ENCODE assay signal across 8 mouse cellular contexts in genomic region chr6:143141624-143142592, GRCm38 (mm10). TPM values are rescaled to one million over a fixed set of nuclear protein-coding genes. Genes with fewer than 3 reads are reported as not detected.
DNase-seq lines count a peak whose midpoint lies in the region; ATAC-seq and TF ChIP-seq lines count a peak whose summit lies in the region.
"Not testable (repeated sequence)": the region's sequence is repeated elsewhere in the genome, so short reads cannot be mapped to it uniquely, and the experiment has no call there.

No protein-coding gene starts in this region.

- not testable (repeated sequence) for H3K27me3 ChIP-seq in ES-Bruce4 (ENCODE audit: control insufficient read depth, insufficient read depth, low read length, poor library complexity, severe bottlenecking); intestine, postnatal 0 days (replicated peaks; ENCODE audit: control insufficient read depth, insufficient read depth, low read length); kidney, adult 2 months (replicated peaks; ENCODE audit: control insufficient read depth, insufficient read depth, low read length); kidney, embryonic 15.5 days; midbrain, embryonic 11.5 days (ENCODE audit: control insufficient read depth, insufficient read depth, low read length)

- TF ChIP-seq CTCF in ES-Bruce4 (IDR thresholded peaks at IDR 0.05; ENCODE audit: low read depth, low read length); intestine, postnatal 0 days (IDR thresholded peaks at IDR 0.05; ENCODE audit: low read depth); kidney, adult 2 months (conservative IDR thresholded peaks at IDR 0.05; ENCODE audit: insufficient read depth, insufficient read length, low read depth, low read length): not testable (repeated sequence)

- ATAC-seq in intestine, postnatal 0 days = peak; percentile 63
- ATAC-seq in kidney, embryonic 15.5 days (replicated peaks; ENCODE audit: low FRiP score); midbrain, embryonic 11.5 days (ENCODE audit: low FRiP score): not testable (repeated sequence)

- peak; percentile 93 for TF ChIP-seq EP300 in ES-Bruce4 (IDR thresholded peaks at IDR 0.05; ENCODE audit: insufficient read depth, low read depth, low read length)

- H3K4me3 ChIP-seq in ES-Bruce4 (ENCODE audit: low read depth, low read length); intestine, postnatal 0 days (ENCODE audit: low read depth, low read length); kidney, adult 2 months (ENCODE audit: insufficient read depth, low read depth, low read length); kidney, embryonic 15.5 days (replicated peaks); midbrain, embryonic 11.5 days (ENCODE audit: low read depth, low read length): not testable (repeated sequence)

- not testable (repeated sequence) for H3K4me2 ChIP-seq in intestine, postnatal 0 days (replicated peaks; ENCODE audit: low read depth); kidney, embryonic 15.5 days; midbrain, embryonic 11.5 days

- not testable (repeated sequence) for TF ChIP-seq POLR2A in ES-Bruce4 (IDR thresholded peaks at IDR 0.05; ENCODE audit: insufficient read depth, low read length); kidney, adult 2 months (IDR thresholded peaks at IDR 0.05; ENCODE audit: low read depth, low read length)

- H3K4me1 ChIP-seq in ES-Bruce4 (ENCODE audit: control insufficient read depth, insufficient read depth, low read length); intestine, postnatal 0 days (replicated peaks; ENCODE audit: control insufficient read depth, insufficient read depth, low read length); midbrain, embryonic 11.5 days (ENCODE audit: control insufficient read depth, insufficient read depth, low read length): not testable (repeated sequence)
- H3K4me1 ChIP-seq in kidney, adult 2 months (ENCODE audit: control insufficient read depth, insufficient read depth, low read length) = peaks cover 15% of the 10 kb centered on the region; the same call in 1 of the 2 replicates
- peaks cover 22% of the 10 kb centered on the region for H3K4me1 ChIP-seq in kidney, embryonic 15.5 days

- H3K9me3 ChIP-seq in ES-Bruce4 (replicated peaks; ENCODE audit: control insufficient read depth, insufficient read depth, low read length, poor library complexity, severe bottlenecking); intestine, postnatal 0 days (ENCODE audit: control insufficient read depth); kidney, embryonic 15.5 days (replicated peaks); midbrain, embryonic 11.5 days (ENCODE audit: control insufficient read depth, low read length): not testable (repeated sequence)

- not testable (repeated sequence) for H3K36me3 ChIP-seq in ES-Bruce4 (ENCODE audit: control insufficient read depth, insufficient read depth, low read length, poor library complexity, severe bottlenecking); intestine, postnatal 0 days (ENCODE audit: control insufficient read depth, insufficient read depth); kidney, adult 2 months (ENCODE audit: control insufficient read depth, insufficient read depth, low read length); kidney, embryonic 15.5 days; midbrain, embryonic 11.5 days (ENCODE audit: control insufficient read depth, insufficient read depth, low read length)

- 64% methylated on average over 10 of the region's 10 CpGs for whole genome bisulfite sequencing in intestine, postnatal 0 days
- 66% methylated on average over 10 of the region's 10 CpGs for WGBS in kidney, adult 2 months
- WGBS in kidney, embryonic 15.5 days = 69% methylated on average over 10 of the region's 10 CpGs
- 85% methylated on average over 10 of the region's 10 CpGs for WGBS in midbrain, embryonic 11.5 days

- peak; percentile 100 for DNase-seq in R1 (ENCODE audit: low read depth, low spot score)
- peak; percentile 73 for DNase-seq in heart, adult 11 months
- peak; percentile 78 for DNase-seq in kidney, adult 2 months
- DNase-seq in kidney, postnatal 25 days = peak; percentile 76 to 78
- peak; percentile 51 for DNase-seq in midbrain, embryonic 11.5 days (ENCODE audit: low spot score, missing footprints)

- H3K27ac ChIP-seq in ES-Bruce4 (ENCODE audit: insufficient read depth, low read length) = peak overlapping the region; percentile 98
- peak overlapping the region; percentile 60 for H3K27ac ChIP-seq in intestine, postnatal 0 days (ENCODE audit: low read depth, low read length)
- 0 out of 2 replicates have a peak overlapping the region, but pooled peaks have one; percentile 25 for H3K27ac ChIP-seq in kidney, adult 2 months (ENCODE audit: insufficient read depth, low read depth, low read length)
- 0 out of 2 replicates have a peak overlapping the region, but pooled peaks have one; percentile 27 for H3K27ac ChIP-seq in kidney, embryonic 15.5 days
- H3K27ac ChIP-seq in midbrain, embryonic 11.5 days (ENCODE audit: low read depth, low read length) = not testable (repeated sequence)

- H3K9ac ChIP-seq in ES-Bruce4 (ENCODE audit: low read depth, poor library complexity, severe bottlenecking) = 0 out of 2 replicates have a peak overlapping the region, but pooled peaks have one; percentile 53
- H3K9ac ChIP-seq in intestine, postnatal 0 days (ENCODE audit: low read depth, low read length); kidney, embryonic 15.5 days; midbrain, embryonic 11.5 days (ENCODE audit: low read length): not testable (repeated sequence)

RNA-seq across cellular contexts. Expression of gene Etnk1, which starts 25.1 kb away (rescaled TPM):
- polyA plus RNA-seq in ES-Bruce4 (2011; ENCODE audit: insufficient read depth, insufficient read length, low read depth, missing spikeins) = 140 and 149 TPM in 2 replicates
- 14.5 and 16.4 TPM in 2 replicates for polyA plus RNA-seq in intestine, postnatal 0 days (2015; fragmentation: Nextera tagmentation; extraction: Ambion mirVana)
- 71.5 and 71.6 TPM in 2 replicates for polyA plus RNA-seq in kidney, adult 2 months (2012; rRNA removed)
- polyA plus RNA-seq in kidney, embryonic 15.5 days (2015; fragmentation: Nextera tagmentation; extraction: Ambion mirVana) = 26.4 and 28.2 TPM in 2 replicates
- 30.7 and 32.3 TPM in 2 replicates for polyA plus RNA-seq in midbrain, embryonic 11.5 days (2014; fragmentation: Nextera tagmentation; extraction: Ambion mirVana)

RNA-seq across cellular contexts. Expression of gene C2cd5, which starts 42.0 kb away (rescaled TPM):
- polyA plus RNA-seq in ES-Bruce4 (2011; ENCODE audit: insufficient read depth, insufficient read length, low read depth, missing spikeins) = 49.6 and 57.2 TPM in 2 replicates
- 10.2 and 10.4 TPM in 2 replicates for polyA plus RNA-seq in intestine, postnatal 0 days (2015; fragmentation: Nextera tagmentation; extraction: Ambion mirVana)
- polyA plus RNA-seq in kidney, adult 2 months (2012; rRNA removed) = 13.0 and 14.1 TPM in 2 replicates
- polyA plus RNA-seq in kidney, embryonic 15.5 days (2015; fragmentation: Nextera tagmentation; extraction: Ambion mirVana) = 31.5 and 34.3 TPM in 2 replicates
- 29.1 and 29.2 TPM in 2 replicates for polyA plus RNA-seq in midbrain, embryonic 11.5 days (2014; fragmentation: Nextera tagmentation; extraction: Ambion mirVana)
